Mouse (Mus musculus): ENCODE data around the gene Psap. TPM values are rescaled to one million over a fixed set of nuclear protein-coding genes. Genes with fewer than 3 reads are reported as not detected.
A peak's percentile ranks its signal among the peaks of the same experiment; 100 is the strongest.

The Psap gene
- polyA plus RNA-seq, 1 experiment, result 644 TPM

GRCm38 (mm10) chr10:60341528-60341927 is 64.1 kb downstream of the Psap start:
- WGBS, result 56% methylated on average over 9 of the region's 9 CpGs

GRCm38 (mm10) chr10:60344111-60344510 is 66.7 kb downstream of the Psap start:
- DNase-seq (ENCODE audit: low read depth, low spot score), result no peak
- 77% methylated on average over 3 of the region's 3 CpGs for WGBS

More at GRCm38 (mm10) chr10:60341528-60341927, 64.1 kb downstream of the Psap start:
- no peak for DNase-seq (ENCODE audit: low read depth, low spot score)

- 87% methylated on average over 4 of the region's 4 CpGs for WGBS
- no peak for DNase-seq (ENCODE audit: low read depth, low spot score)
These were observed 68.6 kb downstream of the Psap start for GRCm38 (mm10) chr10:60346056-60346455.

GRCm38 (mm10) chr10:60346701-60347405 is 69.4 kb downstream of the Psap start, which contains the start of gene Vsir:
Gene Vsir (plus strand): TSS chr10:60346851.
- whole genome bisulfite sequencing, result 1% methylated on average over 37 of the region's 37 CpGs
- DNase-seq (ENCODE audit: low read depth, low spot score), result no peak

GRCm38 (mm10) chr10:60347768-60348610 is 70.6 kb downstream of the Psap start:
- 62% methylated on average over 9 of the region's 9 CpGs for WGBS
- DNase-seq (ENCODE audit: low read depth, low spot score), result no peak

GRCm38 (mm10) chr10:60349056-60349455 is 71.6 kb downstream of the Psap start:
- WGBS, result 35% methylated on average over 6 of the region's 6 CpGs
- DNase-seq (ENCODE audit: low read depth, low spot score), result no peak

- DNase-seq (ENCODE audit: low read depth, low spot score), result no peak
- WGBS, result 85% methylated on average over 5 of the region's 5 CpGs
These were observed 72.2 kb downstream of the Psap start for GRCm38 (mm10) chr10:60349644-60350043.

- no peak for DNase-seq (ENCODE audit: low read depth, low spot score)
- 46% methylated on average over 5 of the region's 5 CpGs for WGBS
These were observed 72.8 kb downstream of the Psap start for GRCm38 (mm10) chr10:60350077-60350804.

GRCm38 (mm10) chr10:60350805-60351167 is 73.4 kb downstream of the Psap start:
- WGBS, result 5% methylated on average over 3 of the region's 3 CpGs
- peak; percentile 73 for DNase-seq (ENCODE audit: low read depth, low spot score)

- WGBS, result 8% methylated on average over 3 of the region's 3 CpGs
- DNase-seq (ENCODE audit: low read depth, low spot score), result no peak
These were observed 73.8 kb downstream of the Psap start for GRCm38 (mm10) chr10:60351248-60351647.

- peak; percentile 53 for DNase-seq (ENCODE audit: low read depth, low spot score)
- 14% methylated on average over 7 of the region's 7 CpGs for WGBS
These were observed 74.5 kb downstream of the Psap start for GRCm38 (mm10) chr10:60351761-60352455.

Other genes with a start within 250 kb of the Psap start
- gene Spock2, start 171.4 kb upstream of the Psap start, polyA plus RNA-seq (2012; rRNA removed), result 3.6 and 3.7 TPM in 2 replicates
- 3.1 and 3.3 TPM in 2 replicates for gene Chst3, start 58.4 kb upstream of the Psap start, polyA plus RNA-seq (2012; rRNA removed)
- gene Vsir, start 69.2 kb downstream of the Psap start, polyA plus RNA-seq (2012; rRNA removed), result 22.6 and 40.7 TPM in 2 replicates
- gene Gm17455, start 122.1 kb downstream of the Psap start, polyA plus RNA-seq (2012; rRNA removed), result 0.27 and 0.30 TPM in 2 replicates